Mouse (Mus musculus): ENCODE measurements around the gene Cd163l1. TPM values are rescaled to one million over a fixed set of nuclear protein-coding genes. Genes with fewer than 3 reads are reported as not detected.

Gene Cd163l1
- polyA plus RNA-seq, 1 experiment from 2014 or later: 0.05 TPM

DNA sequence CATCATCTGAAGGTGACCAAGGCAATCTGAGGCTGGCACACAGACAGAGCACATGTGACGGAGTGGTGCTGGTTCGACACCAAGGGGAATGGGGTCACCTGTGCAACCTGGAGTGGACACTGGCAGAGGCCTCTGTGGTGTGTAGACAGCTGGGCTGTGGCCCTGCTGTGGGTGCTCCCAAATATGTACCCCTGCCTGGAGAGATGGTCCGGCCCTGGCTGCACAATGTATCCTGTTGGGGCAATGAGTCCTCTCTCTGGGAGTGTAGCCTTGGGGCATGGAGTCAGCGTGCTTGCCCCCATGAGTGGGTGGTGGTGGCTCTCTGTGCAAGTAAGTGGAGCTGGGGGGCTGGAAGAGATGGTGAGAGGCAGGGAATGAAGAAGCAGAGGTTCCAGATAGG, 2.3 kb downstream of the Cd163l1 start:
- 64% methylated on average over 4 of the region's 4 CpGs for WGBS (ENCODE audit: insufficient replicate concordance)
- H3K4me1 ChIP-seq (replicated peaks): no peaks in the 10 kb centered on the region
- H3K36me3 ChIP-seq (replicated peaks): no peaks in the 10 kb centered on the region
- H3K9me3 ChIP-seq (replicated peaks): no peaks in the 10 kb centered on the region
- no peak overlapping the region for H3K27ac ChIP-seq (replicated peaks)
- ATAC-seq (ENCODE audit: insufficient read depth): no peak
- no peak overlapping the region for H3K4me3 ChIP-seq (replicated peaks)
- H3K27me3 ChIP-seq: no peaks in the 10 kb centered on the region
- no peak overlapping the region for H3K9ac ChIP-seq
- no peak overlapping the region for H3K4me2 ChIP-seq

DNA sequence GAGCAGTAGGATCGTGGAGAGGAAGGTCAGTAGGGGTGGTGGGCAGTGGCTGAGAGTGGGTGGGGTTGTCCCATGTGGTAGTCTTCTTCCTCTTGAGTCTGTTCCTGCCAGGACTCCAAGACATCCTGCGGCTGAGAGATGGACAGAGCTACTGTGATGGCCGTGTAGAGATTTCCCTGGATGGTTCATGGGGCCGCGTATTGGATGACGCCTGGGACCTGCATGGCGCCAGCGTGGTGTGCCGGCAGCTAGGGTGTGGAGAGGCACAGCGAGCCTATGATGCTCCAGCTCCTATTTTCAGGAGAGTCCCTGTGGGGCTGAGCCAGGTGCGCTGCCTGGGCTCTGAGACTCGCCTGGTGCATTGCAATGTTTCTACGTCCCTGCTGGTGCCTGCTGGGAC, 6.1 kb downstream of the Cd163l1 start:
- no peak for ATAC-seq (ENCODE audit: insufficient read depth)
- Histone ChIP-seq H3K9ac (no peak overlapping the region), H3K4me1 (replicated peaks) (no peaks in the 10 kb centered on the region), H3K27me3 (no peaks in the 10 kb centered on the region), H3K27ac (replicated peaks) (no peak overlapping the region), H3K9me3 (replicated peaks) (no peaks in the 10 kb centered on the region), H3K4me2 (no peak overlapping the region), H3K36me3 (replicated peaks) (no peaks in the 10 kb centered on the region), H3K4me3 (replicated peaks) (no peak overlapping the region)
- 68% methylated on average over 13 of the region's 13 CpGs for WGBS (ENCODE audit: insufficient replicate concordance)

DNA sequence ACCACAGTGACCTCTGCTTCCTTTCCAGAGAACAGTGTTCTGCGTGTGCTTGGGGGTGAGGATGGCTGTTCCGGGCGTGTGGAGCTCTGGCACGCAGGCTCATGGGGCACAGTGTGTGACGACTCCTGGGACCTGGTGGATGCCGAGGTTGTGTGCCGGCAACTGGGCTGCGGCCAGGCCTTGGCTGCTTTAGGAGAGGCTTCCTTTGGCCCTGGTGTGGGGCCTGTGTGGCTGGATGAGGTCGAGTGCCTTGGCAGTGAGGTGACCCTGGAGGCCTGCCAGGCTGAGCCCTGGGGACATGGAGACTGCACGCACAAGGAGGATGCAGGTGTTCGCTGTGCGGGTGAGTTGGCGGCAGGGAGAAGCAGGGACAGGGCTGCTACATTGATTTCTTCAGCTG, 10.4 kb downstream of the Cd163l1 start:
- no peak overlapping the region for H3K27ac ChIP-seq (replicated peaks)
- no peaks in the 10 kb centered on the region for H3K4me1 ChIP-seq (replicated peaks)
- H3K27me3 ChIP-seq: no peaks in the 10 kb centered on the region
- H3K9ac ChIP-seq: no peak overlapping the region
- no peak for ATAC-seq (ENCODE audit: insufficient read depth)
- no peak overlapping the region for H3K4me3 ChIP-seq (replicated peaks)
- no peaks in the 10 kb centered on the region for H3K9me3 ChIP-seq (replicated peaks)
- H3K4me2 ChIP-seq: no peak overlapping the region
- WGBS (ENCODE audit: insufficient replicate concordance): 64% methylated on average over 13 of the region's 13 CpGs
- H3K36me3 ChIP-seq (replicated peaks): no peaks in the 10 kb centered on the region

DNA sequence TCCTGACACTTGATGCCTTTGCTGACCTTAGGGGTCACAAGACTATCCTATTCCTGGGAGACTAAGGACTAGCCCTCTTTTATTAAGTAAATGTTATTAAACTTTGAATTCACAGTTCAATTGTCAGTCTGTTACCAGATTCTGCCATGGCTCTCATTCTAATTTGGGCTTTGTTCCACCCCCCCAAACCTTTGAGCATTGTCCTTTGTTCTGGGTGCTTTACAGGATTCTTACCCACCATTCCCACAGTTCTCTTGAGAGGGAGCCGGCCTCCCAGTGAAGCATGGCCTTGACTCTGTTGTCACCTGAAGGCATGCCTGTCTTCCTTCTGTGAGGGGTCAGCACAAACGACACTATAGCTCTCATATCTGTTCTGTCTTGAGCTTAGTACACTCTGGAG, 13.0 kb downstream of the Cd163l1 start:
- Histone ChIP-seq H3K9me3 (replicated peaks) (no peaks in the 10 kb centered on the region), H3K4me3 (replicated peaks) (no peak overlapping the region), H3K9ac (no peak overlapping the region), H3K27me3 (no peaks in the 10 kb centered on the region), H3K27ac (replicated peaks) (no peak overlapping the region), H3K36me3 (replicated peaks) (no peaks in the 10 kb centered on the region), H3K4me1 (replicated peaks) (no peaks in the 10 kb centered on the region), H3K4me2 (no peak overlapping the region)
- WGBS (ENCODE audit: insufficient replicate concordance): 59% methylated on average over 2 of the region's 2 CpGs
- no peak for ATAC-seq (ENCODE audit: insufficient read depth)

DNA sequence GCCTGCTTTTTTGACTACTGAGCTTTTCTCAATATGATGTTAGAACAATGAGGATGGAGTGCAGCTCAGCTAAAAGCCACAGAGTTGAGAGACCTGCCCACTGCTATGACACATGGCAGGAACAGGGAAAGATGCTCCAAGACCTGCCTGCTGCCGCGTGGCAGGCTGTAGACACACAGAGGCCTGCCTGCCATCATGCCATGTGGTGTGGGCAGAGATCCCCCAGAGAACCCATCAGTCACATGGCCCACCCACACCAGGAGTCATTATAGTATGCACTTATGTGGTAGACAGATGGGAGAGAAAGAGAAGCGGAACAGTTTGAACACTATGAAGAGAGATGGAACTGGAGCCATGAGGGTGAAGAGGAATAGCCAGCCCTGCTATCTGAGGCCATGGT, 15.6 kb downstream of the Cd163l1 start:
- no peak overlapping the region for H3K4me2 ChIP-seq
- H3K27me3 ChIP-seq: no peaks in the 10 kb centered on the region
- 69% methylated on average over 3 of the region's 3 CpGs for WGBS (ENCODE audit: insufficient replicate concordance)
- no peaks in the 10 kb centered on the region for H3K4me1 ChIP-seq (replicated peaks)
- no peak for ATAC-seq (ENCODE audit: insufficient read depth)
- H3K9ac ChIP-seq: no peak overlapping the region
- H3K27ac ChIP-seq (replicated peaks): no peak overlapping the region
- H3K9me3 ChIP-seq (replicated peaks): no peaks in the 10 kb centered on the region
- no peak overlapping the region for H3K4me3 ChIP-seq (replicated peaks)
- H3K36me3 ChIP-seq (replicated peaks): no peaks in the 10 kb centered on the region

DNA sequence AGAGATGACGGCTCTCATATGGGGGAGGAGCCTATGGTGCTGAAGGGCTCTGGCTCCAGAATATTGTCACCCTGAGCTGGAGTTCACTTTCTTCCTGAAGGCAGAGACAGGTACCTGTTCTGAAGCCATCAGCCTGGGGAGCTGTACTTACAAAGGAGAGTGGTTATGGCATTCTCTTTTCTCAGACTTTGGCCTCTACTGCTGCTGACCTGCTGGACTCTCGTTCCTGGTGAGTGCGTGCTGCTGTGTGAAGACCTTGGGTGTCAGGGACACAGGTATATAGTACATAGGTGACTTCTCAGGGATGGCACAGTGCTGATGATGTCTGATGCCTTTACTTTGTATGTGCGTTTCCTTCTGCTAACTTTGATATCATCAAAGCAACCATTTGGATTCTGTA, 29.1 kb downstream of the Cd163l1 start, which contains the start of gene 5830411N06Rik:
Gene 5830411N06Rik, plus strand, starts transcription at position 69 of the 400 bp plus-strand sequence.
- no peak within 1 kb of the TSS for H3K27ac ChIP-seq (replicated peaks)
- no peaks in the 10 kb centered on the region for H3K9me3 ChIP-seq (replicated peaks)
- H3K36me3 ChIP-seq (replicated peaks): no peaks in the 10 kb centered on the region
- ATAC-seq (ENCODE audit: insufficient read depth): no peak
- H3K9ac ChIP-seq: no peak within 1 kb of the TSS
- H3K4me3 ChIP-seq (replicated peaks): no peak within 1 kb of the TSS
- H3K4me2 ChIP-seq: no peak within 1 kb of the TSS
- no peaks in the 10 kb centered on the region for H3K4me1 ChIP-seq (replicated peaks)
- no peaks in the 10 kb centered on the region for H3K27me3 ChIP-seq
- 67% methylated on average over 4 of the region's 4 CpGs for WGBS (ENCODE audit: insufficient replicate concordance)

DNA sequence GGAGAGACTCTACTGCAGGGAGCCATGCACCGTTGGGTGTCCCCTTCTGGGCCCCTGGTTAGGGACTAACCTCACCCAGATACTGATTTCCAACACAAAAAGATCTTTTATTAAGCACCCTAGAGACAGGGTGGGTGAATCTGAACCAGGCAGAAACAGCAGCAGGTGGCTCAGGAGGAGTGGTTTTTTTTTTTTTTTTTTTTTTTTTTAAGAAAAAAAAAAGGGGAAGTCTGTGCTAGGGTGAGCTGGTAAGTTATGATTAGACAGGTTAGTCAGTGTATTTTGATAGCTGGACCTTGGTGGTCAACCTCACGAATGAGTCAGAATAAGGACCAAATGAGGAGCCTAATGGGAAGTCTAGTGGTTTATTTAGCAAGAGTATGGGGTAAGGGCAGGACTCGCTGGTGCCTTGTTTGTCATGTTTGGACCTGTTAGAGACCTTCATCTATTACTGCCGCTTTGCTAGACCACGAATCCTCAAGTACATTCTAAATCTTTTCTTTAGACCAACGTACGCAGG, 35.8 kb downstream of the Cd163l1 start:
- Histone ChIP-seq H3K27ac (replicated peaks) (no peak overlapping the region), H3K27me3 (no peaks in the 10 kb centered on the region), H3K9me3 (replicated peaks) (no peaks in the 10 kb centered on the region), H3K4me1 (replicated peaks) (no peaks in the 10 kb centered on the region), H3K9ac (no peak overlapping the region), H3K4me3 (replicated peaks) (no peak overlapping the region), H3K4me2 (no peak overlapping the region), H3K36me3 (replicated peaks) (no peaks in the 10 kb centered on the region)
- ATAC-seq (ENCODE audit: insufficient read depth): no peak
- WGBS (ENCODE audit: insufficient replicate concordance): 52% methylated on average over 7 of the region's 7 CpGs

Other genes with a start within 250 kb of the Cd163l1 start
- gene 6430531B16Rik, start 239.5 kb upstream of the Cd163l1 start, polyA plus RNA-seq (2015; fragmentation: Nextera tagmentation; extraction: Ambion mirVana): not detected in 2 replicates
- 1.1 and 1.3 TPM in 2 replicates for gene Adam8, start 225.7 kb upstream of the Cd163l1 start, polyA plus RNA-seq (2015; fragmentation: Nextera tagmentation; extraction: Ambion mirVana)
- 17.4 and 19.6 TPM in 2 replicates for gene Zfp511, start 181.9 kb upstream of the Cd163l1 start, polyA plus RNA-seq (2015; fragmentation: Nextera tagmentation; extraction: Ambion mirVana)
- gene Tubgcp2, start 181.6 kb upstream of the Cd163l1 start, polyA plus RNA-seq (2015; fragmentation: Nextera tagmentation; extraction: Ambion mirVana): 21.4 and 23.2 TPM in 2 replicates
- not detected in 2 replicates for gene Msx3, start 169.2 kb upstream of the Cd163l1 start, polyA plus RNA-seq (2015; fragmentation: Nextera tagmentation; extraction: Ambion mirVana)
- not detected in 2 replicates for gene Caly, start 135.7 kb upstream of the Cd163l1 start, polyA plus RNA-seq (2015; fragmentation: Nextera tagmentation; extraction: Ambion mirVana)
- gene Prap1, start 124.9 kb upstream of the Cd163l1 start, polyA plus RNA-seq (2015; fragmentation: Nextera tagmentation; extraction: Ambion mirVana): 0.74 and 0.79 TPM in 2 replicates
- gene Fuom, start 115.8 kb upstream of the Cd163l1 start, polyA plus RNA-seq (2015; fragmentation: Nextera tagmentation; extraction: Ambion mirVana): 8.0 and 8.7 TPM in 2 replicates
- 10.1 and 11.0 TPM in 2 replicates for gene Paox, start 102.5 kb upstream of the Cd163l1 start, polyA plus RNA-seq (2015; fragmentation: Nextera tagmentation; extraction: Ambion mirVana)
- 104 and 111 TPM in 2 replicates for gene Echs1, start 101.8 kb upstream of the Cd163l1 start, polyA plus RNA-seq (2015; fragmentation: Nextera tagmentation; extraction: Ambion mirVana)
- 15.4 and 17.0 TPM in 2 replicates for gene Mtg1, start 80.7 kb upstream of the Cd163l1 start, polyA plus RNA-seq (2015; fragmentation: Nextera tagmentation; extraction: Ambion mirVana)
- 0.08 TPM in 1 of 2 replicates, not detected in the other for gene Sprn, start 63.4 kb upstream of the Cd163l1 start, polyA plus RNA-seq (2015; fragmentation: Nextera tagmentation; extraction: Ambion mirVana)
- gene Olfr522, start 53.5 kb upstream of the Cd163l1 start, polyA plus RNA-seq (2015; fragmentation: Nextera tagmentation; extraction: Ambion mirVana): not detected in 2 replicates
- not detected in 2 replicates for gene Olfr523, start 45.0 kb upstream of the Cd163l1 start, polyA plus RNA-seq (2015; fragmentation: Nextera tagmentation; extraction: Ambion mirVana)
- not detected in 2 replicates for gene Olfr524, start 12.3 kb upstream of the Cd163l1 start, polyA plus RNA-seq (2015; fragmentation: Nextera tagmentation; extraction: Ambion mirVana)
- gene 5830411N06Rik, start 29.0 kb downstream of the Cd163l1 start, polyA plus RNA-seq (2015; fragmentation: Nextera tagmentation; extraction: Ambion mirVana): not detected in 2 replicates
- gene Olfr525, start 102.6 kb downstream of the Cd163l1 start, polyA plus RNA-seq (2015; fragmentation: Nextera tagmentation; extraction: Ambion mirVana): not detected in 2 replicates
- gene Olfr527, start 115.8 kb downstream of the Cd163l1 start, polyA plus RNA-seq (2015; fragmentation: Nextera tagmentation; extraction: Ambion mirVana): not detected in 2 replicates
- gene Olfr60, start 143.4 kb downstream of the Cd163l1 start, polyA plus RNA-seq (2015; fragmentation: Nextera tagmentation; extraction: Ambion mirVana): not detected in 2 replicates
- gene Olfr530, start 158.1 kb downstream of the Cd163l1 start, polyA plus RNA-seq (2015; fragmentation: Nextera tagmentation; extraction: Ambion mirVana): not detected in 2 replicates
- not detected in 2 replicates for gene Olfr531, start 184.7 kb downstream of the Cd163l1 start, polyA plus RNA-seq (2015; fragmentation: Nextera tagmentation; extraction: Ambion mirVana)
- gene Olfr532, start 203.4 kb downstream of the Cd163l1 start, polyA plus RNA-seq (2015; fragmentation: Nextera tagmentation; extraction: Ambion mirVana): not detected in 2 replicates
- gene Olfr533, start 245.1 kb downstream of the Cd163l1 start, polyA plus RNA-seq (2015; fragmentation: Nextera tagmentation; extraction: Ambion mirVana): not detected in 2 replicates